Mouse (Mus musculus) testis, adult 2 months (tissue): ENCODE measurements around the gene Spats1.

Experiments
- CTCF ChIP-seq: fragments of 200-500 bp; IDR thresholded peaks from 2 replicates; pipeline ENCODE4 v1.5.1; 2012; ENCODE audit warnings: low read depth, mild to moderate bottlenecking, inconsistent platforms, low read length, moderate library complexity; ENCODE audit not compliant: control insufficient read depth, insufficient read depth, insufficient replicate concordance
- POLR2A ChIP-seq: fragments of 200-500 bp; IDR thresholded peaks from 2 replicates; pipeline ENCODE4 v1.6.1; 2012; ENCODE audit warnings: low read depth, mild to moderate bottlenecking, inconsistent platforms, low read length, moderate library complexity; ENCODE audit not compliant: control insufficient read depth

GRCm38 (mm10) chr17:45523263-45523662 is 48.0 kb upstream of the Spats1 start, which contains the start of gene Tcte1:
- TF ChIP-seq POLR2A (peak; percentile 69), CTCF (no peak)
